ENCODE assay signal across 13 mouse cellular contexts in the genomic region with DNA sequence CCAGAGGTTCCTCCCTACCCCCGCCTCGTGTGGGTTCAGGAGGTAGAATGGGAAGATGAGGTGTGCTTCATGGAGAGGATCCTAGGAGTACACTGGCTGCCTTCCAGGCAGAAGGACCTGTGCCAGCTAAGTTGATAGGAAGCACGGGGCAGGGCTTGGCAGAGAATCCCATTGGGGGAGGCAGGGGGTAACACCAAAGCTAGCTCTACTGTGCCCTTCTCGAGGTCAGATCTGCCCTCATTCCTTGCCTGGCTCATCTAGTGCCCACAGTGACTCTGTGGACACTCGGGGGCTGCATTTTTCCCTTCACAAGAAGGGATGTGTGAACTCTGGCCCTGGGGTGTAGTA. TPM values are rescaled to one million over a fixed set of nuclear protein-coding genes. Genes with fewer than 3 reads are reported as not detected.
DNase-seq lines count a peak whose midpoint lies in the region; ATAC-seq lines count a peak whose summit lies in the region.
"Had no signal": no experiment of that assay in that cellular context is flagged by ENCODE, and none has a peak within 500 bp of the region (broad histone marks: within the 10 kb centered on the region; RNA-seq: fewer than 3 reads in every experiment).

No protein-coding gene starts in this region.

- H3K27me3 ChIP-seq in liver, embryonic 12.5 days (replicated peaks), result no peaks in the 10 kb centered on the region
- H3K27me3 ChIP-seq: neural tube, embryonic 15.5 days had no signal

- DNase-seq in adrenal gland, adult (ENCODE audit: inconsistent age in 2 of 2, low spot score in 1 of 2), result peak; percentile 83 to 84
- DNase-seq in adrenal gland, adult 8-10 months, result no peak
- peak; percentile 66 to 70 for DNase-seq in kidney, postnatal 25 days
- DNase-seq in kidney, adult 9 months, result no peak
- DNase-seq in cerebellum, postnatal 25 days, result peak; percentile 66 to 75
- peak; percentile 92 for DNase-seq in heart, postnatal 4 days
- DNase-seq: liver had no signal

- H3K4me2 ChIP-seq in liver, embryonic 12.5 days, result no peak overlapping the region
- H3K4me2 ChIP-seq: neural tube, embryonic 15.5 days had no signal

- H3K9ac ChIP-seq in liver, embryonic 12.5 days, result no peak overlapping the region
- H3K9ac ChIP-seq: neural tube, embryonic 15.5 days had no signal

- H3K27ac ChIP-seq in liver, embryonic 12.5 days, result no peak overlapping the region
- H3K27ac ChIP-seq: neural tube, embryonic 15.5 days; stomach, postnatal 0 days had no signal

- H3K4me3 ChIP-seq in liver, embryonic 12.5 days, result no peak overlapping the region
- H3K4me3 ChIP-seq: neural tube, embryonic 15.5 days had no signal

- no peak for ATAC-seq in granulocyte monocyte progenitor cell, adult 5-6 weeks (replicated peaks; ENCODE audit: poor library complexity, severe bottlenecking)
- ATAC-seq in liver, embryonic 12.5 days, result no peak
- ATAC-seq: forebrain, embryonic 16.5 days; lung, postnatal 0 days had no signal

- peaks cover 26% of the 10 kb centered on the region for H3K4me1 ChIP-seq in liver, embryonic 12.5 days

- 0 out of 2 replicates have a peak, but pooled peaks cover 6% of the 10 kb centered on the region for H3K36me3 ChIP-seq in liver, embryonic 12.5 days

- WGBS in liver, embryonic 12.5 days (ENCODE audit: insufficient replicate concordance), result 79% methylated on average over 5 of the region's 5 CpGs

- no peaks in the 10 kb centered on the region for H3K9me3 ChIP-seq in liver, embryonic 12.5 days (replicated peaks)
- H3K9me3 ChIP-seq: neural tube, embryonic 15.5 days had no signal

RNA-seq across cellular contexts. Expression of gene Dnlz, which starts 12.7 kb away (rescaled TPM):
- total RNA-seq in adrenal gland, adult 8-10 months (2022), result 10 to 100 TPM; 21.0 to 23.8 (median 21.9) TPM
- 10 to 100 TPM; 16.1 to 16.6 TPM for total RNA-seq in heart, postnatal 4 days (2021)
- 9.5 and 10.4 TPM in 2 replicates for total RNA-seq in granulocyte monocyte progenitor cell, adult 5-6 weeks (2014; fragmentation: Nextera tagmentation)
- total RNA-seq in granulocyte monocyte progenitor cell, adult 5-6 weeks (2017), result 5.9 and 7.6 TPM in 2 replicates
- polyA plus RNA-seq in liver, embryonic 12.5 days (2016; fragmentation: Nextera tagmentation; extraction: Ambion mirVana), result 16.1 and 17.0 TPM in 2 replicates

RNA-seq across cellular contexts. Expression of gene Card9, which starts 21.5 kb away (rescaled TPM):
- total RNA-seq in adrenal gland, adult 8-10 months (2022), result 1 to 10 TPM; 1.1 to 3.4 (median 2.2) TPM
- total RNA-seq in heart, postnatal 4 days (2021), result under 1 TPM; 0.60 to 0.95 TPM
- 42.3 and 55.8 TPM in 2 replicates for total RNA-seq in granulocyte monocyte progenitor cell, adult 5-6 weeks (2014; fragmentation: Nextera tagmentation)
- total RNA-seq in granulocyte monocyte progenitor cell, adult 5-6 weeks (2017), result 121 and 122 TPM in 2 replicates
- 1.2 and 1.3 TPM in 2 replicates for polyA plus RNA-seq in liver, embryonic 12.5 days (2016; fragmentation: Nextera tagmentation; extraction: Ambion mirVana)

RNA-seq across cellular contexts. Expression of gene Gpsm1, which starts 23.9 kb away (rescaled TPM):
- 10 to 100 TPM; 10.7 to 41.6 (median 24.6) TPM for total RNA-seq in adrenal gland, adult 8-10 months (2022)
- 100 to 1,000 TPM; 142 to 153 TPM for total RNA-seq in heart, postnatal 4 days (2021)
- 7.0 and 16.3 TPM in 2 replicates for total RNA-seq in granulocyte monocyte progenitor cell, adult 5-6 weeks (2014; fragmentation: Nextera tagmentation)
- 10.6 and 13.8 TPM in 2 replicates for total RNA-seq in granulocyte monocyte progenitor cell, adult 5-6 weeks (2017)
- polyA plus RNA-seq in liver, embryonic 12.5 days (2016; fragmentation: Nextera tagmentation; extraction: Ambion mirVana), result 8.1 and 8.6 TPM in 2 replicates

RNA-seq across cellular contexts. Expression of gene Snapc4, which starts 41.3 kb away (rescaled TPM):
- total RNA-seq in adrenal gland, adult 8-10 months (2022), result 10 to 100 TPM; 24.7 to 68.1 (median 42.8) TPM
- 10 to 100 TPM; 20.8 to 21.0 TPM for total RNA-seq in heart, postnatal 4 days (2021)
- 23.4 and 56.4 TPM in 2 replicates for total RNA-seq in granulocyte monocyte progenitor cell, adult 5-6 weeks (2014; fragmentation: Nextera tagmentation)
- total RNA-seq in granulocyte monocyte progenitor cell, adult 5-6 weeks (2017), result 25.9 and 46.0 TPM in 2 replicates
- polyA plus RNA-seq in liver, embryonic 12.5 days (2016; fragmentation: Nextera tagmentation; extraction: Ambion mirVana), result 20.6 and 24.7 TPM in 2 replicates

RNA-seq across cellular contexts. Expression of gene Ccdc187, which starts 44.8 kb away (rescaled TPM):
- 1 to 10 TPM in 3 of 4 experiments, under 1 TPM in 1; 0.32 to 4.1 (median 2.2) TPM for total RNA-seq in adrenal gland, adult 8-10 months (2022)
- total RNA-seq in heart, postnatal 4 days (2021), result under 1 TPM; 0.81 to 0.92 TPM
- not detected in 2 replicates for total RNA-seq in granulocyte monocyte progenitor cell, adult 5-6 weeks (2014; fragmentation: Nextera tagmentation)
- total RNA-seq in granulocyte monocyte progenitor cell, adult 5-6 weeks (2017), result not detected in 2 replicates
- polyA plus RNA-seq in liver, embryonic 12.5 days (2016; fragmentation: Nextera tagmentation; extraction: Ambion mirVana), result 0.01 and 0.02 TPM in 2 replicates

Comparison
In these comparisons a context has a peak if more than half of its experiments do, and no peak if none do; other contexts are left out.
1. DNase-seq: peak in adrenal gland, adult (2 of 2), kidney, postnatal 25 days (2 of 2), cerebellum, postnatal 25 days (2 of 2) and heart, postnatal 4 days (single experiment); none in adrenal gland, adult 8-10 months (single experiment) and kidney, adult 9 months (single experiment).
2. RNA of gene Card9, which starts 21.5 kb away (total RNA-seq): 42.3 to 122 TPM in granulocyte monocyte progenitor cell, adult 5-6 weeks; 1.1 to 3.4 TPM in adrenal gland, adult 8-10 months and 0.60 to 0.95 TPM in heart, postnatal 4 days; every median in the first group is over 4 times any median in the second.